Comparison of ENCODE assay signal across 29 mouse cellular contexts in the genomic region with DNA sequence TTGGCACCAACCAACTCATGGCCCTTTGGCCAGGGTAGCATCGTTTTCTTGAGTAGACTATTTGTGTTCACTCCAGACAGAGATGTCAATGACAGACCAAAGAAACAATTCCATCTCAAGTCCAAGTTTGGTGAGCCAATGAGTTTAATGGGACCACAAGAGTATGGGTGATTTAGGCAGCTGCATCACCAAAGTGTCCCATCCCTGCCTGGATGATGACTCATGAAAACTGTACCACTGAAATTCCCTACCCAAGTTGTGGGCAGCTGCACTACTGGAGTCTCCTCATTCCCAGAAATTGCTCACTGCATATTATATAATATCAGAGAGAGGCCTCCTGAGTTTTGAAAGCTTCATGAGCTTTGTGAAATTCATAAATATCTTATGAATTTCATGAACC.
"Had no signal": no experiment of that assay in that cellular context is flagged by ENCODE, and none has a peak within 500 bp of the region (broad histone marks: within the 10 kb centered on the region; RNA-seq: fewer than 3 reads in every experiment).

No protein-coding gene starts in this region.

- DNase-seq: left cerebral cortex, postnatal 4 days; liver; liver, embryonic 13.5 days; liver, postnatal 0 days; lung, adult 18-20 months; lung, adult 2 months; lung, embryonic 14.5 days; lung, postnatal 10 days; lung, postnatal 14 days; lung, postnatal 36 days; lung, postnatal 4 days had no signal

- ATAC-seq: liver, embryonic 12.5 days; liver, postnatal 0 days; lung, postnatal 0 days; midbrain, embryonic 13.5 days; midbrain, embryonic 15.5 days; midbrain, embryonic 16.5 days had no signal

- H3K4me3 ChIP-seq: limb, embryonic 10.5 days; limb, embryonic 12.5 days; limb, embryonic 13.5 days; limb, embryonic 15.5 days; liver, embryonic 12.5 days; liver, embryonic 13.5 days; liver, embryonic 15.5 days; lung, embryonic 15.5 days; megakaryocyte, embryonic 14.5 days; midbrain, embryonic 10.5 days; midbrain, embryonic 12.5 days; midbrain, embryonic 13.5 days; midbrain, embryonic 15.5 days; neural tube, embryonic 12.5 days; neural tube, embryonic 13.5 days had no signal

- H3K27me3 ChIP-seq: limb, embryonic 12.5 days; limb, embryonic 13.5 days; limb, embryonic 15.5 days; liver, embryonic 12.5 days; liver, embryonic 13.5 days; liver, embryonic 15.5 days; lung, embryonic 15.5 days; megakaryocyte, embryonic 14.5 days; midbrain, embryonic 12.5 days; midbrain, embryonic 13.5 days; midbrain, embryonic 15.5 days; neural tube, embryonic 12.5 days; neural tube, embryonic 13.5 days had no signal

- H3K36me3 ChIP-seq: limb, embryonic 10.5 days; limb, embryonic 12.5 days; limb, embryonic 13.5 days; limb, embryonic 15.5 days; liver, embryonic 12.5 days; liver, embryonic 13.5 days; liver, embryonic 15.5 days; lung, embryonic 15.5 days; midbrain, embryonic 10.5 days; midbrain, embryonic 12.5 days; midbrain, embryonic 13.5 days; midbrain, embryonic 15.5 days; neural tube, embryonic 12.5 days; neural tube, embryonic 13.5 days had no signal

- H3K4me2 ChIP-seq: limb, embryonic 12.5 days; limb, embryonic 13.5 days; limb, embryonic 15.5 days; liver, embryonic 11.5 days; liver, embryonic 12.5 days; liver, embryonic 13.5 days; liver, embryonic 15.5 days; lung, embryonic 14.5 days; lung, embryonic 15.5 days; midbrain, embryonic 11.5 days; midbrain, embryonic 12.5 days; midbrain, embryonic 13.5 days; midbrain, embryonic 15.5 days; neural tube, embryonic 12.5 days; neural tube, embryonic 13.5 days had no signal
